Mouse (Mus musculus): ENCODE results near the gene Atxn7l2.

- no peak for TF ChIP-seq POLR2A (IDR thresholded peaks at IDR 0.05; ENCODE audit: low read depth, low read length)
- no peak for TF ChIP-seq ELF1 (IDR thresholded peaks at IDR 0.05; ENCODE audit: low read depth, low read length)
- no peak for TF ChIP-seq CTCF (conservative IDR thresholded peaks at IDR 0.05 in 1 of 2, IDR thresholded peaks at IDR 0.05 in 1 of 2; ENCODE audit: low read depth in 2 of 2, low read length in 2 of 2)
- TF ChIP-seq MAX (IDR thresholded peaks at IDR 0.05; ENCODE audit: low read length): no peak
- TF ChIP-seq TCF12 (IDR thresholded peaks at IDR 0.05; ENCODE audit: low read depth, low read length): no peak
- no peak for TF ChIP-seq NRF1 (IDR thresholded peaks at IDR 0.05; ENCODE audit: low read depth, low read length)
- no peak for TF ChIP-seq NELFE (IDR thresholded peaks at IDR 0.05; ENCODE audit: low read depth, low read length)
- TF ChIP-seq UBTF (IDR thresholded peaks at IDR 0.05; ENCODE audit: low read depth, low read length): no peak
- no peak for TF ChIP-seq IRF4 (IDR thresholded peaks at IDR 0.05; ENCODE audit: low read depth, low read length)
- no peak for TF ChIP-seq BHLHE40 (IDR thresholded peaks at IDR 0.05; ENCODE audit: low read depth, low read length)
These were observed 35.8 kb downstream of the Atxn7l2 start for GRCm38 (mm10) chr3:108174672-108175531.

All from CH12.LX (cell line).